Mouse (Mus musculus) adrenal gland, postnatal 14 days (tissue): ENCODE data around the gene Sec24c. TPM values are rescaled to one million over a fixed set of nuclear protein-coding genes. Genes with fewer than 3 reads are reported as not detected.
"Not testable (repeated sequence)": the region's sequence is repeated elsewhere in the genome, so short reads cannot be mapped to it uniquely, and the experiment has no call there.

Source experiments
- DNase-seq: peaks from one replicate; pipeline ENCODE4 v3.0.0; 2021; ENCODE audit warnings: mixed read lengths
- long read RNA-seq, 2 experiments: library from polyadenylated mRNA; stranded (forward); transcript quantifications; one replicate each; pipeline ENCODE4 v2.0.0; 2021
- total RNA-seq: library from RNA; stranded (reverse); gene quantifications from 2 replicates; pipeline ENCODE4 v1.2.3, GENCODE M21; 2021

Gene Sec24c
- total RNA-seq, result 137 and 149 TPM in 2 replicates
- long read RNA-seq, experiment 1, full-length matches to known transcripts, result 10 of 35 reads
- long read RNA-seq, experiment 1, partial matches to known transcripts, result 20 of 35 reads
- long read RNA-seq, experiment 1, other reads (novel, unspliced or antisense), result 5 of 35 reads
- long read RNA-seq, experiment 2, full-length matches to known transcripts, result 5 of 29 reads
- long read RNA-seq, experiment 2, partial matches to known transcripts, result 22 of 29 reads
- long read RNA-seq, experiment 2, other reads (novel, unspliced or antisense), result 2 of 29 reads

GRCm38 (mm10) chr14:20674064-20674833 is at the start of gene Sec24c:
Gene Sec24c, plus strand, starts transcription at chr14:20674308.
- peak; percentile 100 for DNase-seq

DNA sequence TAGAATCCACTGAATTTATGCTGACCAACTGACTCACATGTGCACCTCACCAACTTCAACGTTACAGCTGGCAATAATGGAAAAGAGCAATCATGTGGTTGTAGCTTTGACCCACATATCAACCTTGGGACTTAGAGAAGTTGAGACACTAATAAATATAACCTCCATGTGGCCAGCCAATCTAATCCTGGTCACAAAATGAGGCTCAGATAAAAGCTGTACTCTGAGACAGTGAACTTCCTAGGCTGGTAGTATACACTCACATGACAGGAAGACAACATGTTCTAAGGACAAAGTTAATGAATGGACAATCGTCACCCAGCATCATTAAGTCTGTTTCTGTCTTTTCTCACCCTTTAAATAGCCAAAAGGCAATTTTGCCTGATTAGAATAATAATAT is 47.7 kb upstream of the Sec24c start:
- DNase-seq, result no peak

DNA sequence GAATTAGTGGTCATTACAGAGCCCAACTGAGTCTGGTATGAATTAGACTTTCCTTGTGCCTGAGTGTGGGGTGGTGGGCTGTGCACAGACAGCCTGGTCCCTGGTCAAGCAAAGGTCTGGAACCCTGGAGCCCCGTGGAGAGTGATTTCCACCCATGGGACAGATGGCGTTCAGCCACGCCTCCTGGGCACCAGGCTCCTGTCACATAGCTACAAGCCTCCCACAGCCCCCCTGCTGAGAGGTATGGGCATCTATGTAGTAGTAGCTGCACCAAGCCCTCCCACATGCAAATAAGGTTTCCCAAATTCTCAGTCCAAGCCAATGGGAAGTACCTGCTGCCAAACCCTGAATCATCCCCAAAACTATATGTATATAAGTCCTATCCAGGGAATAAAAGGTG is 47.1 kb upstream of the Sec24c start:
- no peak for DNase-seq

GRCm38 (mm10) chr14:20631253-20631652 is 42.9 kb upstream of the Sec24c start:
- DNase-seq, result no peak

DNA sequence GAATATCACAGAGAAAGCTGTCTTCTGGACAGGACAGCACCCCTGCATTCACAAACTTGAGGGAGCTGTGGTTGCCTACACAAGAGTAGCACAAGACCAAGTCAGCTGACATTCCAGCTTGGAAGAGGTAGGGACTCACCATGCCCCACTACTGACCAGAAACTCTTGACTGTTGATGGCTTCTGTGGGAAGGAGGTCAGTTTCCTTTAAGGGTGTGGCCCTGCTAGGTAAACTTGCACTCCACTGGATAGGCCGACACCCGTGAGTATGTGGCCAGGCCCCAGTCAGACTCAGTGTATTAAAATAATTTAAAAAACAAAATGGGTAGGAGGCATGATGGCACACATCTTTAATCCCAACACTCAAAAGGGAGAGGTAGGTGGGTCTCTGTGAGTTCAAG is 38.6 kb upstream of the Sec24c start:
- DNase-seq, result no peak

GRCm38 (mm10) chr14:20636968-20637367 is 37.1 kb upstream of the Sec24c start:
- not testable (repeated sequence) for DNase-seq

GRCm38 (mm10) chr14:20637818-20638574 is 36.1 kb upstream of the Sec24c start:
- no peak for DNase-seq

- DNase-seq, result no peak
Measured at GRCm38 (mm10) chr14:20638702-20639101, 35.4 kb upstream of the Sec24c start.

DNA sequence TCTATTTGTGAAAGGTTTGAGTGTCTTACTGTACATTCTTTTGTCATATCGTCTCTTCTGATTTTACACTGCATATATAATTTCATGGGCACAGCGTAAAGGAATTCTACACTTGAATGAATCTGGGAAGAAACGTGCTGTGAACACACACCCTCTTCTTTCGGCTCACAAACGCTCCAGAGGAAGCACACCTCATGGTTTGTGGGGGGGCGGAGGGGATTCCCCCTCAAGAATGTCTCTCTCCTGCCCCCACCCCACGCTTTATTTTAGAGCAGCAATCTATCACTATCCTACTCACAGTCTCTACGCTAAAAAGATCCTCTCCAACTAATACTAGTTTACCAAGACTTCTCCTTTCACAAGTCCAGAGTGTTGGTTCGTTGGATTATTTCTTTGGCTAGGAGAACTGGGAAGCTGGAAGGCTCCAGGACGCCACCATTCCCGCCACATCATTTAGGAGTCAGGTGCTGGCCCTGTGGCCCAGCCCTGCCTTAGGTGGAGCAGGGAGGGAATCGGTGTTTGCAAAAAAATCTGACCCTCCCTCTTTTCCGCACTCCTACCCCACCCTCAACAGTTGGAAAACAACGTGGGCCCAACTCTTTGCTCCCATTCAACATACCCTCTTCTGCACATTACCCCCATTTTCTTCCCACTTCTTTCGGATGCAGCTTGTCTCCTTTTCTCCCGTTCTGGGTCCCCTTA is 34.0 kb upstream of the Sec24c start:
- peak; percentile 36 for DNase-seq

DNA sequence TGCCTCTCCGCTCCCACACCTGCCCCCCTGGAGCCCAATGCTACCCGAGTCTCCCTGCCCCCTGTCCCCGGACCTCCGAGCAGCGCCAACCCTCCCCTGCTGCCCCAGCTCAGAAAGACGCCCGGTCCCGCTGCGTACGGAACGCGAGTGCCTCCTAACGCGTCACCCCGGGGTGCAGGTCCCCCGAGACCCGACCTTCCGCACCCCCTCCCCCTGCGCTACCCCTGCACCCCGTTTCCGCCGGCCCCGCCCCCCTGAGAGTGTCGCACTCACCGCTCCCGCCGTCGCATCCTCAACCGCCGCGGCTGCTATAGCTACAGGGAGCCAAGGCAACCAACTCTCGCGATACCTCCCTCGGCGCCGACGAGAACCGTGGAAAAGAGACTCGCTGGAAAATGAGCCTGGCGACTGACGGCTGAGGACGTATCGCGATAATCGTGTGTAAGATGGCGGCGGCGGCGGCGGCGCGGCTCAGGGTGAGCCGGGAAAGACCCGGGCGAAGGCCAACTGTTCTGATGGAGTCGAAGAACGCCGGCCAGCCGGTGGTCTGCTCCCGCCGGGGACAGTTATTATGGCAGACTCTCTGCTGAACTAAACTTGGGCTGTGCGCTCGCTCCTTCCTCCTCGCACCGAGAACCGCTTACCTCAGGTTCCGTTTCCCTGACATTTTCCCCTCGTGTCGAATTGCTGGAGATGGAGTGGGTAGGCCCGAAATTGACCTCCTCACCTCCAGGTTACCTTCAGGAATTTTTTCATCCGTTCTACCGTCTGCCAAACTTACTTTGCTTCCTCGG is 33.3 kb upstream of the Sec24c start, which contains the start of gene Usp54:
Usp54 (minus strand) TSS at position 420 of the 794 bp plus-strand sequence.
- peak; percentile 99 for DNase-seq

DNA sequence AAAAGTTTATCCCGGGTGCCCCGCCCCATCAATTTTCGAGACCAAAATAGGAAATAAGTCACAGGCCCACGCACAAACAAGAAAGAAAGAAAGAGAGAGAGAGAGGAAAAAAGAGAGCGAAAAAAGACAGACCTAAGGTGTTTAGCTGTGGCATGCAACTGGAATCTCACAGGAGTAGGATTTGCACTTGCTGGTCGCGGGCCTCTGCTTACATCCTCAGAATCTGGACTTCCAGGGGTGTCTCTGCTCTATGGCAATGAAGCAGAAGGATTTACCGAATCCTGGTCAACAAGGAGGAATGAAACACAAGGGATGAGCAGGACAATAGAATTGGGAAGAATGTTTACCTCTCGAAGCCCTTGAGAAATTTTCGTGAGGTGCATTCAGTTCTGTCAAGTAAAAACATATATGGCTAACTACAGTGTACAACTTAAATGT is 32.7 kb upstream of the Sec24c start:
- DNase-seq, result no peak

DNA sequence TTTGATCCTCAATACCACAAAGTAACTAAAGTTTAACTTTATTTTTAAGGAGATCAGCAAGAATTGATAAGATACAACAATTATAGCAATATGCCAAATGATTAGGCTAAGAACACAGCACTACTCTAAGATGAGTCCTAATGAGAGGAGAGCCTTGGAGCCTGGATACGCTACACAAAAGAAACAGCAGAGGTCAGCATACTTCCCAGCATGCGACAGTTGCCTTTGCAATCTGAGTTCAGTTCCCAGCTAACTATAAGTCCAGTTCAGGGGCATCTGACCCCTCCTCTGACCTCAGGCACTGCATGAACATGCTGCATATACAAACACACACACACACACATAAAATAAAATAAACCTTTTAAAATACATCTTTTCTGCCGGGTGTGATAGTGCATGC is 28.6 kb upstream of the Sec24c start:
- DNase-seq, result no peak

DNA sequence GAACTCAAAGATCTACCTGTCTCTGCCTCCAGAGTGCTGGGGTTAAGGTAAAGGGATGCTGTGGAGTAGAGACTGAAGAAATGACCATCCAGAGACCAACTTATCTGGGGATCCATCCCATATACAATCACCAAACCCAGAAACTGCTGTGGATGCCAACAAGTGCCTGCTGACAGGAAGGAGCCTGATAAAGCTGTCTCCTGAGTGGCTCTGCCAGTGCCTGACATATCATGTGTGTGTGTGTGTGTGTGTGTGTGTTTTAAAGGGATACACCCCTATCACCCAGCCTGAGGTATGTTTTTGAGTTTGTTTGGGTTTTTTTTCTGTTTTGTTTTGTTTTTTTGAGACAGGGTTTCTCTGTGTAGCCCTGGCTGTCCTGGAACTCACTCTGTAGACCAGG is 27.7 kb upstream of the Sec24c start:
- no peak for DNase-seq

DNA sequence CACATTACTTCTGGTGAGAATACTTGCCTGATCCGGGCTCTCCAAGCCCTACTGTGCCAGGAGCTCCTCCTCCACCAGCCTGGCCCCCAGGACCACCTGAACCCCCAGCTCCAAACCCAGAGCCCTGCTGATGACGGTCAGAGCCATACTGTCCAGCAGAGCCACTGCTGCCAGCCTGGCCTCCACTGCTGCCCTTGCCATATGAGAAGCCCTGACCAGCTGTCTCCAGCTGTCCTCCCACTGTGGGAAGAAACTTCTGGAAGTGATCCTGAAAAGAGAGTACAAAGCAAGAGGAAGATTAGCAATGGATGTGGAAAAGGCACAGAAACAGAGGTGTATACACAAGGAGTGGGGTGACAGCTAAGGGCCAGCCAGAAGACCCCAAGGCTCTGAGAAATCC is 23.1 kb upstream of the Sec24c start:
- no peak for DNase-seq

DNA sequence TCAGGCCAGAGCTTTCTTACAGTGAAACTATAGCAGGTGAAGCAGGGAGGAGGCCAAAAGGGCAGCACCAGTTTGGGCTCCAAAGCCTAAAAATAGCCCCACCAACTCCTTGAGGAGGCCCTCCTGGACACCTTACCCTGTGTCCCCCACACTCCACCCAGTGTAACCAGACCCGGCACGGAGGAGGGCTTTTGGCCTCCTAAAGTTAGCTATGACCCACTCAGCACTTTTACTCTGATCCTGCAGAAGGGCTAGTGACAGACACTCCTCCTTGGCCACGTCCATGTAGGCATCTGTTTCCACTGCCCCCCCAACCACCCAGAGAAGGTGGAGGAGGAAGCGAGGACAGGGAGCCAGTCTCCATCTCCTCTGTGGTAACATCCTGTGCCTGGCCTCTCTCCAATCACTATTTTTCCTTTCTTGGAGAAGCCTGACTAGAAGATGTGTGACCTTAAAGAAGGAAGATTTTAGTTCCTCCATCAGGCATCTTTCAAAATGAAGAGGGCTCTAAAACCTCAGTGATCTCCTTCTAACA is 22.3 kb upstream of the Sec24c start:
- no peak for DNase-seq

GRCm38 (mm10) chr14:20654690-20655421 is 19.3 kb upstream of the Sec24c start:
- DNase-seq, result peak; percentile 54

GRCm38 (mm10) chr14:20655731-20656130 is 18.4 kb upstream of the Sec24c start:
- DNase-seq, result no peak

- DNase-seq, result no peak
Measured at GRCm38 (mm10) chr14:20656361-20656760, 17.7 kb upstream of the Sec24c start, which contains the start of gene Myoz1. Gene Myoz1, minus strand, starts transcription at chr14:20656540.

DNA sequence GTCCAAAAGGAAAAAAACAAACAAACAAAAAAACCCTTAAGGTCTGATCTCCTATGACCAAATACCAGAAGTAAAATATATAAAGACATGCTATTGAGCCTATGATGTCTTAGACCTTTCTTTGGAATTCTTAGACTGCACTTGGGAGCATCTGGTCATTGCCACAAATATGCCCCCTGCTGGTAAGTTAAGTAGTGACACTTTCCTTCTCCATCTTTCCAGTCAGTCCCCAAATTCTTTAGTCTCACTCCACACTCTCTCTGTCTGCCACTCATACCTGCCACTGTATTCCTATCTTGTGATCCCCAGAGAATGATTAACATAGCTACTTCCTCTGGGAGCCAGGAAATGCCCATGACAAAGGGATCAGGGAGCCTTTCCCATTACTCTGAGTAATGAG is 15.8 kb upstream of the Sec24c start:
- DNase-seq, result peak; percentile 59

DNA sequence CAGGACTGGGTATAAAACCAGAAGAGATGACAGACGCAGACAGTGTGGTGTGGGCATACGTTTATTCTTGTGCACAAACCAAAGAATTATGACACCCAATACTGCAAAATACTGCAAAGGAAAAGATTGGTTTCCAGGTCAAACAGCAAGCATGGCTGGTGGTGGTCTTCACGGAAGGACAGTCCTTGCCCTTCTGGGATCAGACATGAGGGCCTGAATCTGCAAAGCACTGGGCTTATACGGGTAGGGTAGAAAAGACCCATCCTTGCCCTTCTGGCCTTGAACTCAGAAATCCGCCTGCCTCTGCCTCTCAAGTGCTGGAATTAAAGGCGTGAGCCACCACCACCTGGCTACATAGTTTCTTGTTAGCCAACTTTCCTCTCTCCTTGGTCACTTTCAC is 15.2 kb upstream of the Sec24c start:
- DNase-seq, result no peak
